Mouse (Mus musculus) lung, adult 2 months (tissue): ENCODE data around the gene Fstl3. TPM values are rescaled to one million over a fixed set of nuclear protein-coding genes. Genes with fewer than 3 reads are reported as not detected.
"Not testable (repeated sequence)": the region's sequence is repeated elsewhere in the genome, so short reads cannot be mapped to it uniquely, and the experiment has no call there.

Experiments used
- DNase-seq: peaks from one replicate; pipeline ENCODE4 v3.0.0; 2022
- H3K4me1 ChIP-seq: fragments of 200-500 bp; 2 replicates; pipeline ENCODE4 v1.6.1; 2011; ENCODE audit warnings: low read length; ENCODE audit not compliant: control insufficient read depth, insufficient read depth
- H3K4me3 ChIP-seq: fragments of 200-500 bp; replicated peaks from 2 replicates; pipeline ENCODE3; 2011; ENCODE audit warnings: low read depth, mild to moderate bottlenecking, control low read depth, low read length; ENCODE audit errors: extremely low read depth
- CTCF ChIP-seq: fragments of 200-500 bp; IDR thresholded peaks from 2 replicates; pipeline ENCODE4 v1.5.1; 2011; ENCODE audit warnings: mild to moderate bottlenecking, low read length, control low read depth; ENCODE audit not compliant: insufficient read depth
- POLR2A ChIP-seq: fragments of 200-500 bp; IDR thresholded peaks from 2 replicates; pipeline ENCODE4 v1.6.1; 2011; ENCODE audit warnings: low read depth, mild to moderate bottlenecking, control low read depth, low read length, borderline replicate concordance; ENCODE audit errors: extremely low read depth
- WGBS: fragments of 180-500 bp; shearing (Covaris S2); methylation state at CpG from one replicate; pipeline ENCODE4 v1.1.7; 2018; 5-methylcytosine and 5-hydroxymethylcytosine counted together
- polyA plus RNA-seq: library from polyadenylated mRNA; depleted of rRNA; stranded (reverse); fragments of >200 nt; gene quantifications from 2 replicates; pipeline ENCODE4 v1.2.3, GENCODE M21; 2012

Fstl3 gene
- polyA plus RNA-seq, 1 experiment: 65.8 TPM

DNA sequence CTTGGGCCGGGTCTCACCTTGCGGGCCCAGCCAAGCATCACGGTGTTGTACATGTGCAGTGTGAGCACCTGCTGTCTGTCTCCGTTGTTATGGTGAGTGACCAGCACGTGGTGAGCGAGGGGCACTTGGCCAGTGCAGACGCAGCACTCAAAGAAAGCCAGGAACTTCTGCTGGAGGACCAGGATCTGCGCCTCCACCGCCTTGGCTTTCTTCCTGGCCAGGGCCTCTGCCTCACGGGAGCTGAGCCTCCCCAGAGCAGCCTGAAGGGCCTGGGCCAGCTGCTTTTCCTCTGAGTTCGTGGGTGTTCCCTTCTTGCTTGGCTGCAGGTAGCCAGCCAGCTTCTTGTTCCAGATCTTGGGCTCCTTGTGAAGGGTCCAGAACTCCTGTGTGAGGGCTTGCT lies 33.9 kb upstream of the Fstl3 start:
- 85% methylated on average over 11 of the region's 11 CpGs for WGBS
- no peak for DNase-seq
- H3K4me1 ChIP-seq: peaks cover 8% of the 10 kb centered on the region
- TF ChIP-seq CTCF (no peak), POLR2A (no peak)
- H3K4me3 ChIP-seq: no peak overlapping the region

DNA sequence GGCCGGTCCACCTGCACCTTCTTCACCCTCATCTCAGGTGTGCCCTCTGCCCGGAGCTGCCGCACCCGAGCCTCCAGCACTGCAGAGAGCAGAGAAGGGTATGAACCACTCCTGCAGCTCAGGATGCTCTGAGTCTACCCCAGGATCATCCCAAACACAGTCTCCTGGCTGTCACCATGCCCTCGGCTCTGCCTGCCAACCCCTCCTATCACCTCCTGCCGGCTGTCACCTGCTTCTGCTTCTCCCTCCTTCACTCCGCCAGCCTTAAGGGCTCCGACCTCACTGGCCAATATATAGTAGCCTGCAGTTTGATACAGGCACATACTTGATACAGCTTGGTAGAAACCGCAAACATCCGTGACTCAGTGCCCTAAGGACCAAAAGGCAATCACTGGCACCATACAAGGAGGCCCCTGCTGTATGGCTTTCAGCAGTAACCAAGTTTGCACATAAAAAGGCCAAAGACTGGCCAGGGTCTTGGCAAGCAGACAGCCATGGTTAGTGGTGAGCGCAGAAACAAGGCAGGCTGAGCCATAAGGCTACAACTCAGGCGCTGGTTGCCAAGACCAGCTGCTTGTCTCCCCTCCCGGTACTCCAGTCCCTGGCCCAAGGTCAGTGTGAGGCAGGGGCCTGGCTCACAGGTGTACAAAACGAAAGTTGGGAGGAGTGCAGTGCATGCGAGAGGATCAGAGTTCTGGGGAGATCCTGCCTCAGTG lies 33.3 kb upstream of the Fstl3 start:
- no peak for DNase-seq
- Histone ChIP-seq H3K4me3 (no peak overlapping the region), H3K4me1 (peaks cover 8% of the 10 kb centered on the region)
- 91% methylated on average over 15 of the region's 15 CpGs for WGBS
- TF ChIP-seq POLR2A (no peak), CTCF (no peak)

GRCm38 (mm10) chr10:79745411-79745810 lies 31.7 kb upstream of the Fstl3 start:
- TF ChIP-seq CTCF: no peak
- no peak overlapping the region for H3K4me3 ChIP-seq
- 89% methylated on average over 3 of the region's 3 CpGs for WGBS
- H3K4me1 ChIP-seq: peaks cover 8% of the 10 kb centered on the region
- DNase-seq: no peak

- H3K4me1 ChIP-seq: peaks cover 8% of the 10 kb centered on the region
- H3K4me3 ChIP-seq: peak within 1 kb of the TSS; percentile 85
- DNase-seq: peak; percentile 87
- 2% methylated on average over 38 of the region's 38 CpGs for WGBS
- TF ChIP-seq CTCF (no peak), POLR2A (peak; percentile 61; the same call in 1 of the 2 replicates)
These were observed 30.9 kb upstream of the Fstl3 start, which contains the start of gene Polrmt for GRCm38 (mm10) chr10:79745898-79746773. TSS of gene Polrmt (minus strand) at chr10:79746581.

DNA sequence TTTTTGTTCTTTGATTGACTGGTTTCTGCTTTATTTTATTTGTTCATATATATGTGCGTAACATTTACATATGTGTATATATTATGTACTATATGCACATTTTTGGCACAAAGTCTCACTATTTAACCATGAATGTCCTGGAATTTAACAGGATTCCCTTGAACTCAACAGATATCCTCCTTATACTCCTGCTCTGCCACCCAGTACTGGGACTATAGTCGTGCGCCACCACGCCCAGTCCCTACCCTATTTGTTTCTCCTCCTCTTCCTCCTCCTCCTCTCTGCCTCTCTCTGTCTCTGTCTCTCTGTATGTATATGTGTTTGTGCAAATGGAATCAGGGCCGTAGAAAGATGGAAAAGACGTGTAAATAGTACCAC lies 30.3 kb upstream of the Fstl3 start:
- WGBS: 25% methylated on average over 6 of the region's 6 CpGs
- DNase-seq: no peak
- Histone ChIP-seq H3K4me1 (peaks cover 8% of the 10 kb centered on the region), H3K4me3 (no peak overlapping the region)
- TF ChIP-seq POLR2A: no peak
- no peak for TF ChIP-seq CTCF

DNA sequence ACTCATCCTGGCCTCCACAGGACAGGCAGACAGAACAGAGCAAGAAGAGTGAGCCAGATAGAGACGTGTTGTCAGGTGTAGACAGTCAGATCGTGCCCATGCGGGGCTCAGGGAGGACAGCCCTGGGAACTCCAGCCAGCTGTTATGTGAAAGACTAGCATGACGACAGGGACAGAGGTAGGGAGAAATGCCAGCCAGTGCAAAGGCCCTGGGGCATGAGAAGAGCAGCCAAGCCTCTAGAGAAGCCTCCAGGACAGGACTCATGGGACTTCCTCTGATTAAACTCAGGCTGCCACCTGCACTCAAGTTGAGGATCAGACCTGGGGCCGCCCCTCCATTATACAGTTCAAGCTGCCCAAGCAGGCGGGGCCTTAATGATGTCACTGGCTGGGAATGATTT lies 28.6 kb upstream of the Fstl3 start:
- 83% methylated on average over 6 of the region's 6 CpGs for WGBS
- Histone ChIP-seq H3K4me1 (peaks cover 8% of the 10 kb centered on the region), H3K4me3 (no peak overlapping the region)
- TF ChIP-seq CTCF (no peak), POLR2A (no peak)
- no peak for DNase-seq

- no peak for TF ChIP-seq CTCF
- TF ChIP-seq POLR2A: no peak
- 4% methylated on average over 36 of the region's 36 CpGs for WGBS
- peak; percentile 61 for DNase-seq
- no peaks in the 10 kb centered on the region for H3K4me1 ChIP-seq
- H3K4me3 ChIP-seq: no peak within 1 kb of the TSS
These were observed 22.1 kb upstream of the Fstl3 start, which contains the start of gene Fgf22 for GRCm38 (mm10) chr10:79754856-79755516. TSS of gene Fgf22 (plus strand) at chr10:79755076.

DNA sequence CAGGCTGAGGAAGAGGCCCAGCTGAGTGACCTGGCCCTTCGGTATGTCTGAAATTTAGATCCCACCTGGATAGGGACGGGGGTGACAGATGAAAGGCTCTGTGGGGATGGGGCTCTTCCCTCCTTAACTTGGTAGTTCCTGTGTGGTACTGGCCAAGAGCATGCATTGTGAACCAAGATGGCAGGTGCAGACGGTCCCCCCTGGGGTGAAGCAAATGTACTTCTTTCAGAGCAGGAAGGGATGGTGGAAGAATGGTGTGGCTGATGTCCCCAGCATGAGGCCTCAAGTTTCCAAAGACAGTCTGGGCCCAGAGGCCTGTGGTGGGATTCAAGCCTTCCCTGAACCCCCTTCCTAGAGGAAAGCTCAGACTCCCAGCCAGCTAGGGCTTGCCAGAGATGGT lies 21.2 kb upstream of the Fstl3 start:
- H3K4me3 ChIP-seq: no peak overlapping the region
- 74% methylated on average over 3 of the region's 3 CpGs for WGBS
- TF ChIP-seq CTCF (no peak), POLR2A (no peak)
- no peaks in the 10 kb centered on the region for H3K4me1 ChIP-seq
- no peak for DNase-seq

DNA sequence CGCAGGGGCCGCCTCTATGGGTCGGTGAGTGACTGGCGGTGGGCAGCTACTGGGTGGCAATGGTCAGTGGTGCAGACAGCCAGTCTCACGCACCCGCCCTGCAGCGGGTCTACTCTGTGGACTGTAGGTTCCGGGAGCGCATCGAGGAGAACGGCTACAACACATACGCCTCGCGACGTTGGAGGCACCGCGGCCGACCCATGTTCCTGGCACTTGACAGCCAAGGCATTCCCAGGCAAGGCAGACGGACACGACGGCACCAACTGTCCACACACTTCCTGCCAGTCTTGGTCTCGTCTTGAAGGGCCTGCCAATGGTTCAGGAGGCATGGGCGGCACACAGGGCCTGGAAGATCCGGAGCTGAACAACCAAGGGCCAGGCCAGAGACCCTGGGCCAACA lies 20.4 kb upstream of the Fstl3 start:
- Histone ChIP-seq H3K4me3 (no peak overlapping the region), H3K4me1 (no peaks in the 10 kb centered on the region)
- 88% methylated on average over 24 of the region's 24 CpGs for WGBS
- TF ChIP-seq POLR2A: no peak
- no peak for TF ChIP-seq CTCF
- no peak for DNase-seq

GRCm38 (mm10) chr10:79759675-79760074 lies 17.4 kb upstream of the Fstl3 start:
- WGBS: 86% methylated on average over 1 of the region's 1 CpGs
- not testable (repeated sequence) for DNase-seq, H3K4me1 ChIP-seq, H3K4me3 ChIP-seq
